Mouse (Mus musculus) adrenal gland, adult 10 weeks (tissue): ENCODE measurements around the gene Vmn2r53. TPM values are rescaled to one million over a fixed set of nuclear protein-coding genes. Genes with fewer than 3 reads are reported as not detected.

Source experiments
- polyA plus RNA-seq: library from polyadenylated mRNA; stranded (reverse); fragments of 350-450 nt; fragmentation: Illumina TruSeq; extraction: RNeasy Lipid Tissue Mini Kit (QIAGEN cat#74804); gene quantifications from one replicate; pipeline ENCODE4 v1.2.3, GENCODE M21; 2014; ENCODE audit warnings: low read depth, low replicate concordance

Vmn2r53 gene
- polyA plus RNA-seq, result not detected

DNA sequence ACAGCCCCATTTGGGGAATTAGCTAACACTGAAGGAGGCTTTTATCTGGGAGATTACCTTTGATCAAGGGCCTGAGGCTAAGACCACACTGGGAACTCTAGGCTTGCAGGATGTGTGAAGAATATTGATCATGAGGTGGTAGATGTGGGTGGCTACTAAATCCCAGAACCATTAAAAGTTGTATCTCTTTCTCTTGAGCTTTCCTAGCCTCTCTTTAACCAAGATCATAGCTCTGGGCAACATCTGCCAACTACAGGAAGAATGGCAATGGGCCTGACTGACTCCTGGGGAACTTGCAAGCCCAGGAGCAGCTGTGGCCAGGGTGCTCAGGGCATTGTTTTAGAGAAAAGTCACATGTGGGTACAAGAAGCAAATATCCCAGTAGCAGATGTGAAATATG lies at the start of gene Vmn2r53:
Gene Vmn2r53 (minus strand): TSS at position 101 of the 400 bp plus-strand sequence.

DNA sequence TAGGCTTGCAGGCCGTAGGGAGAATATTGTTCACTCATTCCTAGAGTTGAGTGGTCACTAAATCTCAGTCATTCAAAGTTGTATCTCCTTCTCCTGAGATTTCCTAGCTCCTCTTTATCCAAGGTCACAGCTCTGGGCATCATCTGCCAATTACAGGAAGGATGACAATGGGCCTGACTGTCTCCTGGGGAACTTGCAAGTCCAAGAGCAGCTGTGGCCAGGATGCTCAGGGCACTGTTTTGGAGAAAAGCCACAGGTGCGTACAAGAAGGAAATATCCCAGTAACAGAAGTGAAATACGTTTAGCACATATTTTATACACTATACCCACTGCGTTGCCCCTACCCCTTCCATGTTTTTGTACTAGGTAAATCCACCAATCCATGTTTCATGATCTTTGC lies 31.6 kb upstream of the Vmn2r53 start, which contains the start of gene Vmn2r54:
Gene Vmn2r54 (minus strand): TSS at position 101 of the 400 bp plus-strand sequence.

Other genes with a start within 250 kb of the Vmn2r53 start
- not detected for gene Vmn1r84, start 239.5 kb downstream of the Vmn2r53 start, polyA plus RNA-seq
- gene Zfp551, start 186.0 kb downstream of the Vmn2r53 start, polyA plus RNA-seq, result 5.2 TPM
- 29.6 TPM for gene Zfp606, start 130.5 kb downstream of the Vmn2r53 start, polyA plus RNA-seq
- not detected for gene 2900092C05Rik, start 96.3 kb downstream of the Vmn2r53 start, polyA plus RNA-seq
- gene Vmn2r54, start 31.5 kb upstream of the Vmn2r53 start, polyA plus RNA-seq, result not detected
- gene Vmn2r55, start 76.2 kb upstream of the Vmn2r53 start, polyA plus RNA-seq, result not detected
- not detected for gene Vmn2r56, start 126.2 kb upstream of the Vmn2r53 start, polyA plus RNA-seq
- 4.0 TPM for gene Zscan18, start 194.8 kb upstream of the Vmn2r53 start, polyA plus RNA-seq
- gene Zfp329, start 210.1 kb upstream of the Vmn2r53 start, polyA plus RNA-seq, result 31.4 TPM
- gene Zfp110, start 226.0 kb upstream of the Vmn2r53 start, polyA plus RNA-seq, result 33.4 TPM